11 mouse cellular contexts compared by ENCODE assay signal in the genomic region with DNA sequence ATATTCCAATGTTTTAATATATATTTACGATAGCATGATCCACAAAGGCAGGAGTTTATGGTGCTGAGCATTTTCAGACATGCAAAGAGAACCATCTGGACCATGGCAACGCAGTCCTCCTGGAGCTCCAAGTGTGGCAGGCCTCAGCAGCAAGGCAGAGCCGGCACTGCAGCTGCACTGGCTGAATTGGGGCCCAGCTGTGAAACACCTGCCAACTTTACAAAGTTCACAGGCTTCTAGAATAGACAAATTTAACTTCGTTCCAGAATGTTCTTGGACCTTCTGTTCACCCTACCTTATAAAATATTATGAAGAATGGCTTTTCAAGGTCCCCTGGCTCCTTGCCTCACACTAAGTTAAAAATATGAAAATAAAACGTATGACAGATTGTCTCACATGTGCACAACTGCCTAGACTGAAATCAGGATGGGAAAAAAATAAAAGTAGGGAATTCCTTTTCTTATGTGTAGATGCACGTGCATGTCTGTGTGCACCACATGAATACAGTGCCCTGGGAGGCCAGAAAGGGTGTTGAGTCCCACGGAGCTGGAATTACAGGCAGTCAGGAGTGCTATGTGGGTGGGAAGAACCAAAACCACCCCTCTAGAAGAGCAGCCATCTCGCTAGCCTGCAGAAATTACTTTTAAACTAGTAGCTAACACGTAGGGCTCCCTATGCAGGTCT.
DNase-seq lines count a peak whose midpoint lies in the region; ATAC-seq and TF ChIP-seq lines count a peak whose summit lies in the region.
"Had no signal": no experiment of that assay in that cellular context is flagged by ENCODE, and none has a peak within 500 bp of the region (broad histone marks: within the 10 kb centered on the region; RNA-seq: fewer than 3 reads in every experiment).

No protein-coding gene starts in this region.

- H3K27ac ChIP-seq in forebrain, embryonic 14.5 days (ENCODE audit: low read depth, low read length) = no peak overlapping the region
- H3K27ac ChIP-seq in forebrain, embryonic 12.5 days = no peak overlapping the region
- H3K27ac ChIP-seq in left cerebral cortex, adult 2 months = peak overlapping the region; percentile 28; the same call in 1 of the 2 replicates
- H3K27ac ChIP-seq in cortical plate, adult 2 months (ENCODE audit: insufficient read depth, low read length) = peak overlapping the region; percentile 13; the same call in 1 of the 2 replicates
- H3K27ac ChIP-seq in intestine, embryonic 16.5 days (ENCODE audit: low read length) = no peak overlapping the region

- H3K36me3 ChIP-seq in forebrain, embryonic 14.5 days (ENCODE audit: control insufficient read depth, insufficient read depth, low read length) = no peaks in the 10 kb centered on the region
- no peaks in the 10 kb centered on the region for H3K36me3 ChIP-seq in forebrain, embryonic 12.5 days (replicated peaks)
- no peaks in the 10 kb centered on the region for H3K36me3 ChIP-seq in intestine, embryonic 16.5 days (ENCODE audit: control insufficient read depth, insufficient read depth, low read length)

- TF ChIP-seq CTCF in left cerebral cortex, adult 2 months (IDR thresholded peaks at IDR 0.05) = no peak
- TF ChIP-seq CTCF in cortical plate, adult 2 months (IDR thresholded peaks at IDR 0.05; ENCODE audit: extremely low read depth, insufficient read depth, low read length) = no peak

- H3K4me1 ChIP-seq in forebrain, embryonic 14.5 days (ENCODE audit: control insufficient read depth, insufficient read depth, low read length) = no peaks in the 10 kb centered on the region
- no peaks in the 10 kb centered on the region for H3K4me1 ChIP-seq in forebrain, embryonic 12.5 days
- no peaks in the 10 kb centered on the region for H3K4me1 ChIP-seq in cortical plate, adult 2 months (ENCODE audit: control insufficient read depth, insufficient read depth, low read length)
- H3K4me1 ChIP-seq in intestine, embryonic 16.5 days (ENCODE audit: control insufficient read depth, insufficient read depth, low read length) = no peaks in the 10 kb centered on the region

- H3K9me3 ChIP-seq in forebrain, embryonic 14.5 days (replicated peaks; ENCODE audit: control insufficient read depth, low read length) = no peaks in the 10 kb centered on the region
- H3K9me3 ChIP-seq in forebrain, embryonic 12.5 days = no peaks in the 10 kb centered on the region
- H3K9me3 ChIP-seq in intestine, embryonic 16.5 days (ENCODE audit: control insufficient read depth, low read length) = no peaks in the 10 kb centered on the region

- WGBS in forebrain, embryonic 14.5 days = 60% methylated on average over 9 of the region's 9 CpGs
- WGBS in forebrain, embryonic 12.5 days = 58% methylated on average over 9 of the region's 9 CpGs
- WGBS in intestine, embryonic 16.5 days = 51% methylated on average over 9 of the region's 9 CpGs

- intact Hi-C loops in left cerebral cortex, adult 2 months (cut with DNase I) = loop anchor here (5.0 kb wide), 1 partner anchor 120 kb away; a partner anchor contains a TSS
- intact Hi-C loops in left cerebral cortex, postnatal 36 days (cut with DNase I) = loop anchor here (5.0 to 10.0 kb wide), 2 partner anchors 120 to 243 kb away; a partner anchor contains a TSS

- no peak overlapping the region for H3K9ac ChIP-seq in forebrain, embryonic 14.5 days (ENCODE audit: low read length)
- H3K9ac ChIP-seq in forebrain, embryonic 12.5 days = no peak overlapping the region
- no peak overlapping the region for H3K9ac ChIP-seq in intestine, embryonic 16.5 days (ENCODE audit: low read depth, low read length)

- no peak for TF ChIP-seq POLR2A in cortical plate, adult 2 months (IDR thresholded peaks at IDR 0.05; ENCODE audit: extremely low read depth, insufficient read depth, low read length)

- no peak overlapping the region for H3K4me3 ChIP-seq in forebrain, embryonic 14.5 days (ENCODE audit: low read depth, low read length)
- H3K4me3 ChIP-seq in forebrain, embryonic 12.5 days (replicated peaks) = no peak overlapping the region
- H3K4me3 ChIP-seq in left cerebral cortex, adult 2 months = no peak overlapping the region
- H3K4me3 ChIP-seq in cortical plate, adult 2 months (ENCODE audit: insufficient read depth, low read length) = no peak overlapping the region
- H3K4me3 ChIP-seq in intestine, embryonic 16.5 days (ENCODE audit: low read length) = no peak overlapping the region

- 0 out of 2 replicates have a peak, but pooled peaks have one; percentile 40 for ATAC-seq in forebrain, embryonic 14.5 days
- ATAC-seq in forebrain, embryonic 12.5 days (ENCODE audit: low FRiP score) = no peak
- peak; percentile 73; the same call in 1 of the 2 replicates for ATAC-seq in intestine, embryonic 16.5 days

- no peaks in the 10 kb centered on the region for H3K27me3 ChIP-seq in forebrain, embryonic 14.5 days (replicated peaks; ENCODE audit: control insufficient read depth, insufficient read depth, low read length)
- H3K27me3 ChIP-seq in forebrain, embryonic 12.5 days = peaks cover 20% of the 10 kb centered on the region
- peaks cover 3% of the 10 kb centered on the region for H3K27me3 ChIP-seq in intestine, embryonic 16.5 days (replicated peaks; ENCODE audit: control insufficient read depth, insufficient read depth, low read length)

- DNase-seq in forebrain, embryonic 14.5 days (ENCODE audit: low spot score) = peak; percentile 32
- no peak for DNase-seq in left cerebral cortex, adult 2 months (ENCODE audit: extremely low spot score in 1 of 2, low spot score in 2 of 2)
- DNase-seq in left cerebral cortex, postnatal 36 days (ENCODE audit: low spot score in 2 of 2) = no peak
- no peak for DNase-seq in cerebellum, adult 8-10 months
- DNase-seq in right cerebral cortex, adult 2 months (ENCODE audit: low spot score in 2 of 2) = no peak
- DNase-seq: adrenal gland, postnatal 25 days; B cell, adult 2 months; cerebellum, postnatal 14 days had no signal

- H3K4me2 ChIP-seq in forebrain, embryonic 14.5 days (ENCODE audit: low read length) = no peak overlapping the region
- no peak overlapping the region for H3K4me2 ChIP-seq in forebrain, embryonic 12.5 days
- H3K4me2 ChIP-seq in intestine, embryonic 16.5 days (ENCODE audit: low read depth, low read length) = no peak overlapping the region

Comparison
In these comparisons a context has a peak if more than half of its experiments do, and no peak if none do; other contexts are left out.
1. H3K27ac ChIP-seq: peak in left cerebral cortex, adult 2 months (single experiment) and cortical plate, adult 2 months (single experiment); none in forebrain, embryonic 14.5 days (single experiment), forebrain, embryonic 12.5 days (single experiment) and intestine, embryonic 16.5 days (single experiment).